Mouse (Mus musculus): ENCODE results near the gene Gpatch2. TPM values are rescaled to one million over a fixed set of nuclear protein-coding genes. Genes with fewer than 3 reads are reported as not detected.

The Gpatch2 gene
- polyA plus RNA-seq, 1 experiment from 2014 or later: 14.7 TPM

- 36% methylated on average over 4 of the region's 4 CpGs for WGBS
- Histone ChIP-seq H3K4me1 (ENCODE audit: control insufficient read depth in 2 of 2, insufficient read depth in 2 of 2, low read length in 2 of 2) (peaks cover 15 to 19% of the 10 kb centered on the region in 2 experiments), H3K9me3 (ENCODE audit: control insufficient read depth, low read length) (no peaks in the 10 kb centered on the region), H3K27me3 (ENCODE audit: control insufficient read depth, insufficient read depth, low read length) (no peaks in the 10 kb centered on the region), H3K4me2 (ENCODE audit: low read length) (0 out of 2 replicates have a peak overlapping the region, but pooled peaks have one; percentile 3), H3K27ac (replicated peaks in 1 of 2; ENCODE audit: control insufficient read depth in 1 of 2, insufficient read depth in 1 of 2, low read depth in 2 of 2, low read length in 2 of 2) (peak overlapping the region; percentile 6 to 40; a peak in 2 of 4 replicates), H3K4me3 (ENCODE audit: control insufficient read depth in 1 of 2, insufficient read depth in 1 of 2, low read depth in 1 of 2, low read length in 2 of 2) (no peak overlapping the region), H3K36me3 (ENCODE audit: control insufficient read depth, insufficient read depth, low read length) (no peaks in the 10 kb centered on the region), H3K9ac (ENCODE audit: low read length) (no peak overlapping the region)
- no peak; the same call in 1 of the 2 replicates for ATAC-seq (ENCODE audit: insufficient number of reproducible peaks, insufficient read depth, low FRiP score, low read depth)
Measured at GRCm38 (mm10) chr1:187307335-187307734, 92.0 kb downstream of the Gpatch2 start.

- Histone ChIP-seq H3K9me3 (ENCODE audit: control insufficient read depth, low read length) (no peaks in the 10 kb centered on the region), H3K9ac (ENCODE audit: low read length) (no peak overlapping the region), H3K27ac (replicated peaks in 1 of 2; ENCODE audit: control insufficient read depth in 1 of 2, insufficient read depth in 1 of 2, low read depth in 2 of 2, low read length in 2 of 2) (no peak overlapping the region), H3K4me2 (ENCODE audit: low read length) (no peak overlapping the region), H3K4me3 (ENCODE audit: control insufficient read depth in 1 of 2, insufficient read depth in 1 of 2, low read depth in 1 of 2, low read length in 2 of 2) (no peak overlapping the region), H3K27me3 (ENCODE audit: control insufficient read depth, insufficient read depth, low read length) (no peaks in the 10 kb centered on the region), H3K4me1 (ENCODE audit: control insufficient read depth in 2 of 2, insufficient read depth in 2 of 2, low read length in 2 of 2) (peaks cover 11 to 12% of the 10 kb centered on the region in 2 experiments), H3K36me3 (ENCODE audit: control insufficient read depth, insufficient read depth, low read length) (no peaks in the 10 kb centered on the region)
- no peak for ATAC-seq (ENCODE audit: insufficient number of reproducible peaks, insufficient read depth, low FRiP score, low read depth)
- WGBS: 89% methylated on average over 2 of the region's 2 CpGs
Measured at GRCm38 (mm10) chr1:187308523-187308922, 93.2 kb downstream of the Gpatch2 start.

GRCm38 (mm10) chr1:187311122-187311521 lies 95.8 kb downstream of the Gpatch2 start:
- no peak overlapping the region for H3K27ac ChIP-seq (replicated peaks in 1 of 2; ENCODE audit: control insufficient read depth in 1 of 2, insufficient read depth in 1 of 2, low read depth in 2 of 2, low read length in 2 of 2)
- H3K9me3 ChIP-seq (ENCODE audit: control insufficient read depth, low read length): no peaks in the 10 kb centered on the region
- no peaks in the 10 kb centered on the region for H3K27me3 ChIP-seq (ENCODE audit: control insufficient read depth, insufficient read depth, low read length)
- H3K4me2 ChIP-seq (ENCODE audit: low read length): no peak overlapping the region
- H3K4me3 ChIP-seq (ENCODE audit: control insufficient read depth in 1 of 2, insufficient read depth in 1 of 2, low read depth in 1 of 2, low read length in 2 of 2): no peak overlapping the region
- H3K4me1 ChIP-seq (ENCODE audit: control insufficient read depth in 2 of 2, insufficient read depth in 2 of 2, low read length in 2 of 2): peaks cover 11 to 15% of the 10 kb centered on the region in 2 experiments
- no peak overlapping the region for H3K9ac ChIP-seq (ENCODE audit: low read length)
- 79% methylated on average over 6 of the region's 6 CpGs for WGBS
- no peaks in the 10 kb centered on the region for H3K36me3 ChIP-seq (ENCODE audit: control insufficient read depth, insufficient read depth, low read length)
- no peak for ATAC-seq (ENCODE audit: insufficient number of reproducible peaks, insufficient read depth, low FRiP score, low read depth)

GRCm38 (mm10) chr1:187313323-187313722 lies 98.0 kb downstream of the Gpatch2 start:
- H3K9me3 ChIP-seq (ENCODE audit: control insufficient read depth, low read length): no peaks in the 10 kb centered on the region
- no peak overlapping the region for H3K4me2 ChIP-seq (ENCODE audit: low read length)
- no peaks in the 10 kb centered on the region for H3K27me3 ChIP-seq (ENCODE audit: control insufficient read depth, insufficient read depth, low read length)
- no peaks in the 10 kb centered on the region for H3K36me3 ChIP-seq (ENCODE audit: control insufficient read depth, insufficient read depth, low read length)
- 67% methylated on average over 1 of the region's 1 CpGs for WGBS
- no peak overlapping the region for H3K27ac ChIP-seq (replicated peaks in 1 of 2; ENCODE audit: control insufficient read depth in 1 of 2, insufficient read depth in 1 of 2, low read depth in 2 of 2, low read length in 2 of 2)
- no peak overlapping the region for H3K4me3 ChIP-seq (ENCODE audit: control insufficient read depth in 1 of 2, insufficient read depth in 1 of 2, low read depth in 1 of 2, low read length in 2 of 2)
- no peak for ATAC-seq (ENCODE audit: insufficient number of reproducible peaks, insufficient read depth, low FRiP score, low read depth)
- H3K4me1 ChIP-seq (ENCODE audit: control insufficient read depth in 2 of 2, insufficient read depth in 2 of 2, low read length in 2 of 2): peaks cover 3 to 9% of the 10 kb centered on the region in 2 experiments; a peak in 2 of 4 replicates
- no peak overlapping the region for H3K9ac ChIP-seq (ENCODE audit: low read length)

GRCm38 (mm10) chr1:187313763-187314162 lies 98.5 kb downstream of the Gpatch2 start:
- Histone ChIP-seq H3K36me3 (ENCODE audit: control insufficient read depth, insufficient read depth, low read length) (no peaks in the 10 kb centered on the region), H3K27ac (replicated peaks in 1 of 2; ENCODE audit: control insufficient read depth in 1 of 2, insufficient read depth in 1 of 2, low read depth in 2 of 2, low read length in 2 of 2) (no peak overlapping the region), H3K27me3 (ENCODE audit: control insufficient read depth, insufficient read depth, low read length) (no peaks in the 10 kb centered on the region), H3K9ac (ENCODE audit: low read length) (no peak overlapping the region), H3K4me3 (ENCODE audit: control insufficient read depth in 1 of 2, insufficient read depth in 1 of 2, low read depth in 1 of 2, low read length in 2 of 2) (no peak overlapping the region), H3K4me1 (ENCODE audit: control insufficient read depth in 2 of 2, insufficient read depth in 2 of 2, low read length in 2 of 2) (peaks cover 3 to 9% of the 10 kb centered on the region in 2 experiments; a peak in 2 of 4 replicates), H3K9me3 (ENCODE audit: control insufficient read depth, low read length) (no peaks in the 10 kb centered on the region), H3K4me2 (ENCODE audit: low read length) (no peak overlapping the region)
- WGBS: 85% methylated on average over 5 of the region's 5 CpGs
- no peak for ATAC-seq (ENCODE audit: insufficient number of reproducible peaks, insufficient read depth, low FRiP score, low read depth)

GRCm38 (mm10) chr1:187314516-187314915 lies 99.2 kb downstream of the Gpatch2 start:
- Histone ChIP-seq H3K27ac (replicated peaks in 1 of 2; ENCODE audit: control insufficient read depth in 1 of 2, insufficient read depth in 1 of 2, low read depth in 2 of 2, low read length in 2 of 2) (no peak overlapping the region), H3K9ac (ENCODE audit: low read length) (no peak overlapping the region), H3K4me2 (ENCODE audit: low read length) (no peak overlapping the region), H3K9me3 (ENCODE audit: control insufficient read depth, low read length) (no peaks in the 10 kb centered on the region), H3K4me3 (ENCODE audit: control insufficient read depth in 1 of 2, insufficient read depth in 1 of 2, low read depth in 1 of 2, low read length in 2 of 2) (no peak overlapping the region), H3K36me3 (ENCODE audit: control insufficient read depth, insufficient read depth, low read length) (no peaks in the 10 kb centered on the region), H3K4me1 (ENCODE audit: control insufficient read depth in 2 of 2, insufficient read depth in 2 of 2, low read length in 2 of 2) (peaks cover 3 to 9% of the 10 kb centered on the region in 2 experiments; a peak in 2 of 4 replicates), H3K27me3 (ENCODE audit: control insufficient read depth, insufficient read depth, low read length) (no peaks in the 10 kb centered on the region)
- no peak for ATAC-seq (ENCODE audit: insufficient number of reproducible peaks, insufficient read depth, low FRiP score, low read depth)

GRCm38 (mm10) chr1:187315821-187316220 lies 100.5 kb downstream of the Gpatch2 start:
- Histone ChIP-seq H3K4me1 (ENCODE audit: control insufficient read depth in 2 of 2, insufficient read depth in 2 of 2, low read length in 2 of 2) (peaks cover 3 to 9% of the 10 kb centered on the region in 2 experiments; a peak in 2 of 4 replicates), H3K4me3 (ENCODE audit: control insufficient read depth in 1 of 2, insufficient read depth in 1 of 2, low read depth in 1 of 2, low read length in 2 of 2) (no peak overlapping the region), H3K4me2 (ENCODE audit: low read length) (no peak overlapping the region), H3K27me3 (ENCODE audit: control insufficient read depth, insufficient read depth, low read length) (no peaks in the 10 kb centered on the region), H3K27ac (replicated peaks in 1 of 2; ENCODE audit: control insufficient read depth in 1 of 2, insufficient read depth in 1 of 2, low read depth in 2 of 2, low read length in 2 of 2) (no peak overlapping the region), H3K36me3 (ENCODE audit: control insufficient read depth, insufficient read depth, low read length) (no peaks in the 10 kb centered on the region), H3K9ac (ENCODE audit: low read length) (no peak overlapping the region), H3K9me3 (ENCODE audit: control insufficient read depth, low read length) (no peaks in the 10 kb centered on the region)
- no peak for ATAC-seq (ENCODE audit: insufficient number of reproducible peaks, insufficient read depth, low FRiP score, low read depth)
- 97% methylated on average over 2 of the region's 2 CpGs for WGBS

GRCm38 (mm10) chr1:187316555-187316954 lies 101.2 kb downstream of the Gpatch2 start:
- Histone ChIP-seq H3K4me2 (ENCODE audit: low read length) (no peak overlapping the region), H3K4me1 (ENCODE audit: control insufficient read depth in 2 of 2, insufficient read depth in 2 of 2, low read length in 2 of 2) (peaks cover 3 to 9% of the 10 kb centered on the region in 2 experiments; a peak in 2 of 4 replicates), H3K4me3 (ENCODE audit: control insufficient read depth in 1 of 2, insufficient read depth in 1 of 2, low read depth in 1 of 2, low read length in 2 of 2) (no peak overlapping the region), H3K27ac (replicated peaks in 1 of 2; ENCODE audit: control insufficient read depth in 1 of 2, insufficient read depth in 1 of 2, low read depth in 2 of 2, low read length in 2 of 2) (no peak overlapping the region), H3K36me3 (ENCODE audit: control insufficient read depth, insufficient read depth, low read length) (no peaks in the 10 kb centered on the region), H3K9ac (ENCODE audit: low read length) (no peak overlapping the region), H3K27me3 (ENCODE audit: control insufficient read depth, insufficient read depth, low read length) (no peaks in the 10 kb centered on the region), H3K9me3 (ENCODE audit: control insufficient read depth, low read length) (no peaks in the 10 kb centered on the region)
- WGBS: 86% methylated on average over 8 of the region's 8 CpGs
- ATAC-seq (ENCODE audit: insufficient number of reproducible peaks, insufficient read depth, low FRiP score, low read depth): no peak
